Mouse (Mus musculus) midbrain, embryonic 10.5 days (tissue): ENCODE results near the gene 9030025P20Rik. TPM values are rescaled to one million over a fixed set of nuclear protein-coding genes. Genes with fewer than 3 reads are reported as not detected.
A peak's percentile ranks its signal among the peaks of the same experiment; 100 is the strongest.
"Not testable (repeated sequence)": the region's sequence is repeated elsewhere in the genome, so short reads cannot be mapped to it uniquely, and the experiment has no call there.

Experiments used
- DNase-seq: peaks from one replicate; pipeline ENCODE4 v3.0.0-alpha.2; 2017; ENCODE audit warnings: low spot score
- H3K27ac ChIP-seq: fragments of 300-500 bp; sonication (generic); replicated peaks from 2 replicates; pipeline ENCODE4 v1.5.1; 2016; ENCODE audit warnings: mild to moderate bottlenecking
- H3K27me3 ChIP-seq: fragments of 300-500 bp; sonication (generic); 2 replicates; pipeline ENCODE4 v1.6.1; 2016; ENCODE audit warnings: low read depth, mild to moderate bottlenecking; ENCODE audit not compliant: poor library complexity, severe bottlenecking
- H3K36me3 ChIP-seq: fragments of 300-500 bp; sonication (generic); 2 replicates; pipeline ENCODE4 v1.6.1; 2016; ENCODE audit warnings: mild to moderate bottlenecking, moderate library complexity
- H3K4me1 ChIP-seq: fragments of 300-500 bp; sonication (generic); 2 replicates; pipeline ENCODE4 v1.6.1; 2016
- H3K4me3 ChIP-seq: fragments of 300-500 bp; sonication (generic); 2 replicates; pipeline ENCODE4 v1.5.1; 2016; ENCODE audit warnings: mild to moderate bottlenecking, moderate library complexity
- H3K9me3 ChIP-seq: fragments of 300-500 bp; sonication (generic); replicated peaks from 2 replicates; pipeline ENCODE4 v1.6.1; 2016; ENCODE audit warnings: mild to moderate bottlenecking
- WGBS: fragments of 180-500 bp; shearing (Covaris S2); methylation state at CpG from one replicate; pipeline ENCODE4 v1.1.7; 2016; 5-methylcytosine and 5-hydroxymethylcytosine counted together
- polyA plus RNA-seq: library from polyadenylated mRNA; unstranded; fragments of >200 nt; fragmentation: Nextera tagmentation; extraction: Ambion mirVana; gene quantifications from 2 replicates; pipeline ENCODE4 v1.2.1, GENCODE M21; 2016

The 9030025P20Rik gene
- polyA plus RNA-seq, 1 experiment from 2014 or later = 10.9 TPM

- H3K4me3 ChIP-seq = no peak overlapping the region
- H3K27me3 ChIP-seq = no peaks in the 10 kb centered on the region
- H3K9me3 ChIP-seq = no peaks in the 10 kb centered on the region
- peaks cover 12% of the 10 kb centered on the region for H3K4me1 ChIP-seq
- no peak overlapping the region for H3K27ac ChIP-seq
- DNase-seq = no peak
- 91% methylated on average over 5 of the region's 5 CpGs for WGBS
- H3K36me3 ChIP-seq = peaks cover 21% of the 10 kb centered on the region
These were observed 19.5 kb upstream of the 9030025P20Rik start for GRCm38 (mm10) chr17:14958686-14959327.

DNA sequence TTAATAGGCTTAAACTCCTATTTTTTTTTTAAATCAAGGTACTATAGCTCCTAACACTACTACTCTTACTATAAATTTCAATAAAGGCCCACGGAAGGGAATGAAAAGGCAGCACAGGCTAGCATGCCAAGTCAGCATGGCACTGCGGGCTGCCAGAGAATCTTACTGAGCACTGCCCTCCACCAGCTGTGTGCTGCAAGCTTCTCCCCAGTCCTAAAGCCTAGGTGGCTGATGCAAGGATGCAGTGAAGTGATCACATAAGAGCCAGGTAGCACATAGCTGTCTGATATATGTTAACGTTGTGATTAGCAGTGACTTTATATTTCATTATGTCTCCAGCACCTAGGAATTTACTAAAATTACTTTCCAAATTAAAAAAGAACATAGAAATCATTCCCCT lies 18.3 kb upstream of the 9030025P20Rik start:
- DNase-seq = no peak
- peak overlapping the region; percentile 77 for H3K4me3 ChIP-seq
- no peak overlapping the region for H3K27ac ChIP-seq
- peaks cover 14% of the 10 kb centered on the region; the same call in 1 of the 2 replicates for H3K36me3 ChIP-seq
- no peaks in the 10 kb centered on the region for H3K9me3 ChIP-seq
- H3K4me1 ChIP-seq = peaks cover 12% of the 10 kb centered on the region
- H3K27me3 ChIP-seq = no peaks in the 10 kb centered on the region
- 34% methylated on average over 3 of the region's 3 CpGs for WGBS

DNA sequence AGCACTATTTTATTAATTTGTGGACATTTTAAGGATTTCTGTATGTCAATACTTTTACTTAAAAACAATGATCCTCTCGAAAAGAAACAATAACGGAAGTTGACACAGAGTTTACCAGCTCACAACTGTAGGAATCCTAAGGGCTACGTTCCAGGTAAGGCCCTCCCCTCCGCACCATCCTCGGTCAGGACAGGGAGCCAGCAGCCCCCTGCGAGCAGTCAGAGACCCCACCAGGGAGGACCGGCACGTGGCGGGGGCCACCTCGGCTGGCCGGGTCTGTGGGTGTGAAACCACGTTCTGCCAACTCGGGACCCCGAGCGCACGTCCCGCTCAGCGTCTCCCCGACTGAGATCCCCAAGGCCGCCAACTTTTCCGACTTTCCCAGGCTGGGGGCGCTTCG lies 17.7 kb upstream of the 9030025P20Rik start:
- H3K27ac ChIP-seq = peak overlapping the region; percentile 87
- WGBS = under 1% methylated on average over 20 of the region's 23 CpGs
- H3K36me3 ChIP-seq = peaks cover 14% of the 10 kb centered on the region; the same call in 1 of the 2 replicates
- H3K4me1 ChIP-seq = peaks cover 12% of the 10 kb centered on the region
- H3K27me3 ChIP-seq = no peaks in the 10 kb centered on the region
- DNase-seq = peak; percentile 40
- H3K4me3 ChIP-seq = peak overlapping the region; percentile 77
- H3K9me3 ChIP-seq = no peaks in the 10 kb centered on the region

DNA sequence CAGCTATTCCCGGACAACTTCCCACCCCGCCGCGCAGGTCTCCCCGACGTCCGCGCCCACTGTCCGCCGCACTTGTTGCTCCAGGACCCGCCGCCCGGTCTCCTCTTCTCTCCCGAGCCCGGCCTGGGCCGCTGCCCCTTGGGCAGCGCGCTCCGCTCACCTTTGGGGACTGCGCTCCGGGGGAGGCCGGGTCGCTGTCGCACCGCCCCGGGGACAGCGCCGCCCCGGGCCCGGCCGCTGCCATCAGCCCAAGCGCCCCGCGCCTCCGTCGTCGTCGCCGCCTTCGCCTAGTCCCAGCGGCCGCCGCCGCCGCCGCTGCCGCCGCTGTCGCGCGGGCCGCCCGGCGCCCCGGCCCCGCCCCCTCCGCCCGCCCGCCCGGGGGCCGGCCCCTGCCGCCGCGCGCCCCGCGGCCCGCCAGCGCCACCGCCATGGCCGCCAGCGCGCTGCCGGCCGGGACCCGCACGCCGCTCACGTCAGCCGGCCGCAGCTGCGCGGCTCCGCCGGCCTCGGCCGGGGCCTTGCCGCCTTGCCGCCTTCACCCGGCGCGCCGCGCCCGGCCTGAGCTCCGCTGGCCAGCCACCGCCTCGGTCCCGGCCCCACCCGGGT lies 17.2 kb upstream of the 9030025P20Rik start, which contains the start of gene Phf10:
Phf10 (minus strand) TSS at position 323 of the 606 bp plus-strand sequence.
- 16% methylated on average over 58 of the region's 100 CpGs for WGBS
- peak within 1 kb of the TSS; percentile 87 for H3K27ac ChIP-seq
- H3K9me3 ChIP-seq, H3K27me3 ChIP-seq: not testable (repeated sequence)
- H3K36me3 ChIP-seq = peaks cover 14% of the 10 kb centered on the region; the same call in 1 of the 2 replicates
- H3K4me1 ChIP-seq = peaks cover 12% of the 10 kb centered on the region
- DNase-seq = peak; percentile 54
- H3K4me3 ChIP-seq = peak within 1 kb of the TSS; percentile 77

- not testable (repeated sequence) for H3K4me3 ChIP-seq, H3K9me3 ChIP-seq, DNase-seq, H3K27me3 ChIP-seq, H3K27ac ChIP-seq
- Histone ChIP-seq H3K4me1 (peaks cover 12% of the 10 kb centered on the region), H3K36me3 (peaks cover 11% of the 10 kb centered on the region; the same call in 1 of the 2 replicates)
- WGBS = no CpG with 5 or more reads among the region's 44 CpGs
These were observed 16.6 kb upstream of the 9030025P20Rik start for GRCm38 (mm10) chr17:14961557-14962154.

GRCm38 (mm10) chr17:14968373-14968913 lies 9.8 kb upstream of the 9030025P20Rik start:
- not testable (repeated sequence) for DNase-seq, H3K36me3 ChIP-seq, H3K27me3 ChIP-seq, H3K4me1 ChIP-seq, H3K4me3 ChIP-seq, H3K9me3 ChIP-seq, H3K27ac ChIP-seq
- WGBS = no CpG with 5 or more reads among the region's 6 CpGs

- WGBS = 4% methylated on average over 4 of the region's 7 CpGs
These were observed 428 bp upstream of the 9030025P20Rik start for GRCm38 (mm10) chr17:14977718-14978361.

DNA sequence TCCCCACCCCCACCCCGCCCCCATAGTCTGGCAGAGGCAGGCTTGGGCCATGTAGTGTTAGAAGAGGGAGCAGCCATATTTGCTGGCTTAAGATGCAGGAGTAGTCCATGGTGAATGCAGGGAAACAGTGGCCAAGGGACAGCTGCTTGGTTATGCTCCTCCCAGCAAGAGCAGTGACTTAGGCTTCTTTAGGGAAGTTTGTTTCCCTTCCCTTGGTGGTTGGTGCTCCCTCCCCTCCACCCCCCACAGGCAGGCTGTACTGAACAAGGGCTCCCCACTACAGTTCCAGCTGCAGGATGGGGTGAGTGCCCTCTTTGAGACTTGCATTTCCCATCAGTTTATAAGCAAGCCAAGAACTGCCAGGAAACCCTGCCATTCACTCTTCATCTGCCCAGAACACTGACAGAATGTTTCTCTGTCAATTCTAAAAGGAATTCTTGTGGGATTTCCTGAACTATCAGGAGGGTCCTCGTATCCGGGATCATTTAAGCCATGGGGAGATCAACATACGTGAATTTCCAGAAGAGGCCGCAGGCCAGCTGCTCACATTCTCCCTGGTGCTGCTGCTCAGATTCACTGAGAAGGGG lies 11.9 kb downstream of the 9030025P20Rik start:
- not testable (repeated sequence) for H3K4me1 ChIP-seq, H3K27me3 ChIP-seq, H3K36me3 ChIP-seq, H3K4me3 ChIP-seq, H3K9me3 ChIP-seq, H3K27ac ChIP-seq, DNase-seq
- WGBS = 88% methylated on average over 4 of the region's 5 CpGs

More at GRCm38 (mm10) chr17:14977718-14978361, 428 bp upstream of the 9030025P20Rik start:
- H3K36me3 ChIP-seq, H3K27me3 ChIP-seq, H3K4me1 ChIP-seq, H3K9me3 ChIP-seq, H3K27ac ChIP-seq, DNase-seq: not testable (repeated sequence)
- peak overlapping the region; percentile 39; the same call in 1 of the 2 replicates for H3K4me3 ChIP-seq

DNA sequence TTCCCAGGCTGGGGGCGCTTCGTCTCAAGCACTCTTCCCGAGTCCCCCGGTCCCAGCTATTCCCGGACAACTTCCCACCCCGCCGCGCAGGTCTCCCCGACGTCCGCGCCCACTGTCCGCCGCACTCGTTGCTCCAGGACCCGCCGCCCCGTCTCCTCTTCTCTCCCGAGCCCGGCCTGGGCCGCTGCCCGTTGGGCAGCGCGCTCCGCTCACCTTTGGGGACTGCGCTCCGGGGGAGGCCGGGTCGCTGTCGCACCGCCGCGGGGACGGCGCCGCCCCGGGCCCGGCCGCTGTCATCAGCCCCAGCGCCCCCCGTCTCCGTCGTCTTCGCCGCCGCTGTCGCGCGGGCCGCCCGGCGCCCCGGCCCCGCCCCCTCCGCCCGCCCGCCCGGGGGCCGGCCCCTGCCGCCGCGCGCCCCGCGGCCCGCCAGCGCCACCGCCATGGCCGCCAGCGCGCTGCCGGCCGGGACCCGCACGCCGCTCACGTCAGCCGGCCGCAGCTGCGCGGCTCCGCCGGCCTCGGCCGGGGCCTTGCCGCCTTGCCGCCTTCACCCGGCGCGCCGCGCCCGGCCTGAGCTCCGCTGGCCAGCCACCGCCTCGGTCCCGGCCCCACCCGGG lies 14.4 kb downstream of the 9030025P20Rik start:
- not testable (repeated sequence) for H3K4me3 ChIP-seq, H3K27me3 ChIP-seq, DNase-seq, H3K4me1 ChIP-seq, H3K27ac ChIP-seq, H3K36me3 ChIP-seq, H3K9me3 ChIP-seq
- WGBS = no CpG with 5 or more reads among the region's 98 CpGs

- not testable (repeated sequence) for H3K27me3 ChIP-seq, H3K4me3 ChIP-seq, H3K4me1 ChIP-seq, H3K9me3 ChIP-seq, DNase-seq, H3K27ac ChIP-seq, H3K36me3 ChIP-seq
- no CpG with 5 or more reads among the region's 47 CpGs for WGBS
These were observed 15.0 kb downstream of the 9030025P20Rik start for GRCm38 (mm10) chr17:14993139-14993832.

DNA sequence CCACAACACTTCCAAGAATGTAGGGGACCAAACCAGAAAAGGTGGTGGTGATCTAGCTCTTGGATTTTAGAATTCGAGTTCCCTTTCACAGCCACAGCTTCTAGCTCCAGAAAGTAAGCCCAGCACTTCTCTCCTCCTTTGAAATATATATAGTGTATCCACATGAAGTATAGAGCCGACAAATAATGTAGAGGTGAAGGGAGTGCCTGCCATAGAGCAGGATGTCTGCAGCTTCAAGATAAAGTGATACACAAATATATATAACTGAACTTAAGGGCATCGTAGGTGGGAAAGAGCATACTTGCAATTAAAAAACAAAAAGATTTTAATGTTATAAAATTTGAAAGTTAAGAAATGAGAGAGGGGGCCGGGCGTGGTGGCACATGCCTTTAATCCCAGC lies 15.9 kb downstream of the 9030025P20Rik start:
- DNase-seq, H3K36me3 ChIP-seq, H3K27me3 ChIP-seq, H3K4me1 ChIP-seq, H3K4me3 ChIP-seq, H3K27ac ChIP-seq, H3K9me3 ChIP-seq: not testable (repeated sequence)
- no CpG with 5 or more reads among the region's 5 CpGs for WGBS
